36 mouse cellular contexts compared by ENCODE assay signal in the genomic region with DNA sequence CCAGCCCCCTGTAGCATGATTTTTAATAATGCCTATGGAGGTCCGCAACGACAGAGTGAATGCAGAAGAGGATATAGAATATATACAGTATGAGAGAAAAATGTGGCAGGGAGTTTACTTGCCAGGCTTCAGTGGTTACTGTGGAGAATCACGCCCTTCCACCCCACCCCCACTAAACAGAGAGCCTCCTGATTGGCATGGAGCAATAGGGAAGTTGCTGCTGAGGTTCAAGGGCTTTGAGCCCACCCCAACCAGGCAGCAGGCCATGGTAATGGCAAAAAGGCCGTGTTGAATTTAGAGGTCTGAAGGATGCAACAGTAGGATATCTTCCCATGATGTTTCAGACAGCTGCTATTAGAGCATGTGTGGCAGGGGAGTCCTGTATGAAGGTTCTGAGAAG. TPM values are rescaled to one million over a fixed set of nuclear protein-coding genes. Genes with fewer than 3 reads are reported as not detected.
"Had no signal": no experiment of that assay in that cellular context is flagged by ENCODE, and none has a peak within 500 bp of the region (broad histone marks: within the 10 kb centered on the region; RNA-seq: fewer than 3 reads in every experiment).

No protein-coding gene starts in this region.

- H3K4me1 ChIP-seq: hindbrain, embryonic 12.5 days; intestine, embryonic 15.5 days; limb, embryonic 10.5 days; limb, embryonic 12.5 days; liver, embryonic 13.5 days had no signal

- DNase-seq: gastrocnemius, adult 2 months; gastrocnemius, postnatal 14 days; gastrocnemius, postnatal 36 days; heart, adult 18-20 months; heart, postnatal 10 days; heart, postnatal 4 days; kidney, adult 18-20 months; kidney, adult 8-10 months; kidney, postnatal 14 days; kidney, postnatal 36 days; layer of hippocampus, adult 9-11 months; layer of hippocampus, postnatal 36 days; liver; liver, embryonic 13.5 days had no signal

- H3K9me3 ChIP-seq: heart, embryonic 10.5 days; heart, embryonic 12.5 days; hindbrain, embryonic 12.5 days; intestine, embryonic 15.5 days; limb, embryonic 10.5 days; limb, embryonic 12.5 days; liver, embryonic 13.5 days had no signal

- ATAC-seq: hindbrain, embryonic 16.5 days; inflammation-experienced regulatory T-cells, adult 6 months; intestine, embryonic 15.5 days; intestine, postnatal 0 days had no signal

- H3K4me2 ChIP-seq: heart, embryonic 12.5 days; hindbrain, embryonic 12.5 days; hindbrain, embryonic 14.5 days; intestine, embryonic 15.5 days; limb, embryonic 12.5 days; liver, embryonic 11.5 days; liver, embryonic 13.5 days had no signal

- H3K27me3 ChIP-seq: hindbrain, embryonic 12.5 days; intestine, embryonic 15.5 days; liver, embryonic 13.5 days had no signal

- H3K9ac ChIP-seq: heart, embryonic 12.5 days; hindbrain, embryonic 12.5 days; hindbrain, embryonic 14.5 days; intestine, embryonic 15.5 days; limb, embryonic 12.5 days; liver, embryonic 13.5 days had no signal

- H3K27ac ChIP-seq: gastrocnemius, adult 2 months; heart, embryonic 10.5 days; hindbrain, embryonic 12.5 days; hindbrain, embryonic 14.5 days; intestine, embryonic 15.5 days; kidney, postnatal 0 days; limb, embryonic 10.5 days; limb, embryonic 12.5 days; liver, embryonic 13.5 days had no signal

- H3K36me3 ChIP-seq: heart, embryonic 10.5 days; heart, embryonic 12.5 days; hindbrain, embryonic 12.5 days; intestine, embryonic 15.5 days; limb, embryonic 10.5 days; limb, embryonic 12.5 days; liver, embryonic 13.5 days had no signal

- H3K4me3 ChIP-seq: gastrocnemius, adult 2 months; heart, embryonic 10.5 days; heart, embryonic 12.5 days; hindbrain, embryonic 12.5 days; intestine, embryonic 15.5 days; limb, embryonic 10.5 days; limb, embryonic 12.5 days; liver, embryonic 13.5 days had no signal

RNA-seq across cellular contexts. Expression of gene Cyp2ab1, which starts 53.9 kb away (rescaled TPM):
- total RNA-seq: layer of hippocampus, adult 18-20 months; layer of hippocampus, adult 8-10 months; layer of hippocampus, postnatal 14 days; layer of hippocampus, postnatal 36 days; left cerebral cortex, adult 18-20 months; left cerebral cortex, adult 8-10 months; left cerebral cortex, postnatal 10 days; left cerebral cortex, postnatal 25 days had no signal
- polyA plus RNA-seq: heart, embryonic 10.5 days; heart, embryonic 12.5 days; heart, embryonic 14.5 days; heart, embryonic 16.5 days; hindbrain, embryonic 12.5 days; hindbrain, embryonic 14.5 days; hindbrain, embryonic 16.5 days; inflammation-experienced regulatory T-cells, adult 6 months; intestine, embryonic 15.5 days; intestine, postnatal 0 days; kidney, embryonic 14.5 days; kidney, postnatal 0 days; limb, embryonic 10.5 days; limb, embryonic 12.5 days; liver, embryonic 11.5 days; liver, embryonic 13.5 days had no signal
